Mouse (Mus musculus): ENCODE measurements around the gene Odf3l1. TPM values are rescaled to one million over a fixed set of nuclear protein-coding genes. Genes with fewer than 3 reads are reported as not detected.

Gene Odf3l1
- polyA plus RNA-seq, 1 experiment from 2014 or later: not detected

GRCm38 (mm10) chr9:56892111-56892510 lies 27.6 kb upstream of the Odf3l1 start:
- no peaks in the 10 kb centered on the region for H3K9me3 ChIP-seq (replicated peaks)
- peaks cover 15% of the 10 kb centered on the region for H3K4me1 ChIP-seq
- 83% methylated on average over 10 of the region's 10 CpGs for WGBS
- no peak overlapping the region for H3K4me3 ChIP-seq
- ATAC-seq: no peak
- H3K27me3 ChIP-seq: peaks cover 13% of the 10 kb centered on the region
- H3K4me2 ChIP-seq: no peak overlapping the region
- no peak overlapping the region for H3K9ac ChIP-seq
- H3K27ac ChIP-seq: no peak overlapping the region
- H3K36me3 ChIP-seq (ENCODE audit: poor library complexity, severe bottlenecking): no peaks in the 10 kb centered on the region

- peak; percentile 78 for ATAC-seq
- 31% methylated on average over 12 of the region's 12 CpGs for WGBS
Observed at GRCm38 (mm10) chr9:56891517-56892011, 27.1 kb upstream of the Odf3l1 start.

GRCm38 (mm10) chr9:56890522-56891250 lies 26.2 kb upstream of the Odf3l1 start:
- 73% methylated on average over 11 of the region's 11 CpGs for WGBS
- Histone ChIP-seq H3K36me3 (ENCODE audit: poor library complexity, severe bottlenecking) (no peaks in the 10 kb centered on the region), H3K27me3 (peaks cover 13% of the 10 kb centered on the region), H3K9ac (no peak overlapping the region), H3K4me1 (peaks cover 15% of the 10 kb centered on the region), H3K9me3 (replicated peaks) (no peaks in the 10 kb centered on the region), H3K27ac (no peak overlapping the region), H3K4me3 (no peak overlapping the region), H3K4me2 (peak overlapping the region; percentile 59; the same call in 1 of the 2 replicates)
- ATAC-seq: no peak

More at GRCm38 (mm10) chr9:56891517-56892011, 27.1 kb upstream of the Odf3l1 start:
- no peak overlapping the region for H3K27ac ChIP-seq
- no peaks in the 10 kb centered on the region for H3K36me3 ChIP-seq (ENCODE audit: poor library complexity, severe bottlenecking)
- peaks cover 13% of the 10 kb centered on the region for H3K27me3 ChIP-seq
- H3K4me1 ChIP-seq: peaks cover 15% of the 10 kb centered on the region
- H3K4me2 ChIP-seq: peak overlapping the region; percentile 43
- H3K4me3 ChIP-seq: no peak overlapping the region
- no peak overlapping the region for H3K9ac ChIP-seq
- H3K9me3 ChIP-seq (replicated peaks): no peaks in the 10 kb centered on the region

- ATAC-seq: peak; percentile 80
- peak overlapping the region; percentile 27 for H3K4me3 ChIP-seq
- WGBS: 5% methylated on average over 14 of the region's 14 CpGs
- H3K9ac ChIP-seq: peak overlapping the region; percentile 57
- H3K36me3 ChIP-seq (ENCODE audit: poor library complexity, severe bottlenecking): no peaks in the 10 kb centered on the region
- peaks cover 13% of the 10 kb centered on the region for H3K27me3 ChIP-seq
- no peaks in the 10 kb centered on the region for H3K9me3 ChIP-seq (replicated peaks)
- peak overlapping the region; percentile 59 for H3K4me2 ChIP-seq
- H3K4me1 ChIP-seq: peaks cover 15% of the 10 kb centered on the region
- no peak overlapping the region for H3K27ac ChIP-seq
Observed at GRCm38 (mm10) chr9:56889817-56890216, 25.3 kb upstream of the Odf3l1 start.

- Histone ChIP-seq H3K36me3 (ENCODE audit: poor library complexity, severe bottlenecking) (no peaks in the 10 kb centered on the region), H3K4me2 (no peak overlapping the region), H3K4me3 (no peak overlapping the region), H3K9me3 (replicated peaks) (no peaks in the 10 kb centered on the region), H3K9ac (no peak overlapping the region), H3K27ac (no peak overlapping the region), H3K27me3 (peaks cover 13% of the 10 kb centered on the region), H3K4me1 (peaks cover 7% of the 10 kb centered on the region; the same call in 1 of the 2 replicates)
- ATAC-seq: no peak
- WGBS: 93% methylated on average over 16 of the region's 16 CpGs
Observed at GRCm38 (mm10) chr9:56887581-56887980, 23.1 kb upstream of the Odf3l1 start.

GRCm38 (mm10) chr9:56886601-56887000 lies 22.1 kb upstream of the Odf3l1 start:
- peaks cover 6% of the 10 kb centered on the region; the same call in 1 of the 2 replicates for H3K4me1 ChIP-seq
- H3K36me3 ChIP-seq (ENCODE audit: poor library complexity, severe bottlenecking): no peaks in the 10 kb centered on the region
- H3K4me3 ChIP-seq: no peak overlapping the region
- no peaks in the 10 kb centered on the region for H3K9me3 ChIP-seq (replicated peaks)
- no peak overlapping the region for H3K4me2 ChIP-seq
- H3K27ac ChIP-seq: no peak overlapping the region
- peaks cover 10% of the 10 kb centered on the region for H3K27me3 ChIP-seq
- no peak for ATAC-seq
- WGBS: 86% methylated on average over 15 of the region's 15 CpGs
- no peak overlapping the region for H3K9ac ChIP-seq

- Histone ChIP-seq H3K4me3 (no peak overlapping the region), H3K9me3 (replicated peaks) (no peaks in the 10 kb centered on the region), H3K27ac (no peak overlapping the region), H3K9ac (no peak overlapping the region), H3K4me1 (peaks cover 4% of the 10 kb centered on the region; the same call in 1 of the 2 replicates), H3K4me2 (no peak overlapping the region), H3K36me3 (ENCODE audit: poor library complexity, severe bottlenecking) (no peaks in the 10 kb centered on the region), H3K27me3 (peaks cover 10% of the 10 kb centered on the region)
- no peak for ATAC-seq
- 62% methylated on average over 13 of the region's 13 CpGs for WGBS
Observed at GRCm38 (mm10) chr9:56886113-56886512, 21.6 kb upstream of the Odf3l1 start.

- no peak for ATAC-seq
- no peak overlapping the region for H3K9ac ChIP-seq
- H3K36me3 ChIP-seq (ENCODE audit: poor library complexity, severe bottlenecking): no peaks in the 10 kb centered on the region
- H3K9me3 ChIP-seq (replicated peaks): no peaks in the 10 kb centered on the region
- no peaks in the 10 kb centered on the region for H3K27me3 ChIP-seq
- WGBS: 87% methylated on average over 4 of the region's 4 CpGs
- H3K4me2 ChIP-seq: no peak overlapping the region
- no peaks in the 10 kb centered on the region for H3K4me1 ChIP-seq
- no peak overlapping the region for H3K27ac ChIP-seq
- H3K4me3 ChIP-seq: no peak overlapping the region
Observed at GRCm38 (mm10) chr9:56884328-56884727, 19.8 kb upstream of the Odf3l1 start.

- H3K27ac ChIP-seq: no peak overlapping the region
- no peaks in the 10 kb centered on the region for H3K27me3 ChIP-seq
- no peak overlapping the region for H3K4me3 ChIP-seq
- H3K36me3 ChIP-seq (ENCODE audit: poor library complexity, severe bottlenecking): no peaks in the 10 kb centered on the region
- no peak overlapping the region for H3K4me2 ChIP-seq
- no peaks in the 10 kb centered on the region for H3K9me3 ChIP-seq (replicated peaks)
- ATAC-seq: no peak
- H3K9ac ChIP-seq: no peak overlapping the region
- 82% methylated on average over 7 of the region's 7 CpGs for WGBS
- no peaks in the 10 kb centered on the region for H3K4me1 ChIP-seq
Observed at GRCm38 (mm10) chr9:56883470-56883869, 19.0 kb upstream of the Odf3l1 start.

- H3K9me3 ChIP-seq (replicated peaks): no peaks in the 10 kb centered on the region
- WGBS: 85% methylated on average over 12 of the region's 12 CpGs
- no peak for ATAC-seq
- no peaks in the 10 kb centered on the region for H3K4me1 ChIP-seq
- no peaks in the 10 kb centered on the region for H3K36me3 ChIP-seq (ENCODE audit: poor library complexity, severe bottlenecking)
- no peak overlapping the region for H3K9ac ChIP-seq
- no peak overlapping the region for H3K4me3 ChIP-seq
- H3K27ac ChIP-seq: no peak overlapping the region
- no peak overlapping the region for H3K4me2 ChIP-seq
- H3K27me3 ChIP-seq: no peaks in the 10 kb centered on the region
Observed at GRCm38 (mm10) chr9:56882818-56883217, 18.3 kb upstream of the Odf3l1 start.

- 76% methylated on average over 4 of the region's 4 CpGs for WGBS
- no peak overlapping the region for H3K27ac ChIP-seq
Observed at GRCm38 (mm10) chr9:56882283-56882682, 17.8 kb upstream of the Odf3l1 start.

GRCm38 (mm10) chr9:56881539-56882082 lies 17.1 kb upstream of the Odf3l1 start:
- H3K4me2 ChIP-seq: no peak overlapping the region
- ATAC-seq: no peak

More at GRCm38 (mm10) chr9:56882283-56882682, 17.8 kb upstream of the Odf3l1 start:
- no peak for ATAC-seq
- Histone ChIP-seq H3K9me3 (replicated peaks) (no peaks in the 10 kb centered on the region), H3K4me3 (no peak overlapping the region), H3K36me3 (ENCODE audit: poor library complexity, severe bottlenecking) (no peaks in the 10 kb centered on the region), H3K9ac (no peak overlapping the region), H3K4me1 (no peaks in the 10 kb centered on the region), H3K27me3 (no peaks in the 10 kb centered on the region), H3K4me2 (no peak overlapping the region)

More at GRCm38 (mm10) chr9:56881539-56882082, 17.1 kb upstream of the Odf3l1 start:
- no peak overlapping the region for H3K27ac ChIP-seq
- no peak overlapping the region for H3K4me3 ChIP-seq
- H3K9ac ChIP-seq: no peak overlapping the region; the same call in 1 of the 2 replicates
- H3K27me3 ChIP-seq: no peaks in the 10 kb centered on the region
- no peaks in the 10 kb centered on the region for H3K36me3 ChIP-seq (ENCODE audit: poor library complexity, severe bottlenecking)
- H3K9me3 ChIP-seq (replicated peaks): no peaks in the 10 kb centered on the region
- H3K4me1 ChIP-seq: peaks cover 4% of the 10 kb centered on the region; the same call in 1 of the 2 replicates
- 93% methylated on average over 3 of the region's 3 CpGs for WGBS
